Mouse (Mus musculus) limb, embryonic 14.5 days (tissue): ENCODE measurements around the gene Gm26920. TPM values are rescaled to one million over a fixed set of nuclear protein-coding genes. Genes with fewer than 3 reads are reported as not detected.

ENCODE experiments used
- ATAC-seq: fragments of 200-750 bp; cut with Nextera tagmentation; 2 replicates; pipeline ENCODE4 v1.8.0; 2017; ENCODE audit warnings: low read depth, moderate number of reproducible peaks, moderate TSS enrichment; ENCODE audit not compliant: low FRiP score
- DNase-seq: peaks from one replicate; pipeline ENCODE4 v3.0.0-alpha.2; 2015; ENCODE audit warnings: low spot score
- H3K27ac ChIP-seq: fragments of 300-500 bp; sonication (generic); replicated peaks from 2 replicates; pipeline ENCODE4 v1.5.1; 2014; ENCODE audit warnings: low read depth, mild to moderate bottlenecking, low read length, moderate library complexity, mixed read lengths
- H3K27me3 ChIP-seq: fragments of 300-500 bp; sonication (generic); 2 replicates; pipeline ENCODE4 v1.6.1; 2014; ENCODE audit warnings: low read length, mixed read lengths; ENCODE audit not compliant: control insufficient read depth, insufficient read depth
- H3K36me3 ChIP-seq: fragments of 300-500 bp; sonication (generic); 2 replicates; pipeline ENCODE4 v1.6.1; 2014; ENCODE audit warnings: mild to moderate bottlenecking, low read length, moderate library complexity, mixed read lengths; ENCODE audit not compliant: control insufficient read depth, insufficient read depth
- H3K4me1 ChIP-seq: fragments of 300-500 bp; sonication (generic); 2 replicates; pipeline ENCODE4 v1.6.1; 2014; ENCODE audit warnings: antibody characterized with exemption, low read length, mixed read lengths; ENCODE audit not compliant: control insufficient read depth, insufficient read depth
- H3K4me2 ChIP-seq: fragments of 300-500 bp; sonication (generic); replicated peaks from 2 replicates; pipeline ENCODE4 v1.6.1; 2014; ENCODE audit warnings: low read depth, mild to moderate bottlenecking, low read length, moderate library complexity; ENCODE audit not compliant: severe bottlenecking
- H3K4me3 ChIP-seq: fragments of 300-500 bp; sonication (generic); replicated peaks from 2 replicates; pipeline ENCODE4 v1.5.1; 2014; ENCODE audit warnings: low read length
- H3K9ac ChIP-seq: fragments of 300-500 bp; sonication (generic); 2 replicates; pipeline ENCODE4 v1.6.1; 2014; ENCODE audit warnings: mild to moderate bottlenecking, low read depth, low read length, moderate library complexity; ENCODE audit not compliant: severe bottlenecking
- H3K9me3 ChIP-seq: fragments of 300-500 bp; sonication (generic); 2 replicates; pipeline ENCODE4 v1.6.1; 2016; ENCODE audit warnings: low read length; ENCODE audit not compliant: control insufficient read depth
- POLR2A ChIP-seq: fragments of 200-500 bp; IDR thresholded peaks from 2 replicates; pipeline ENCODE4 v1.8.0; 2012; ENCODE audit warnings: inconsistent platforms, mild to moderate bottlenecking, moderate library complexity, borderline replicate concordance; ENCODE audit not compliant: insufficient read depth, insufficient read length; ENCODE audit errors: extremely low read depth
- WGBS: fragments of 180-500 bp; shearing (Covaris S2); extraction: QIAGEN DNeasy Blood & Tissue Kit; methylation state at CpG from one replicate; pipeline ENCODE4 v1.1.7; 2014; 5-methylcytosine and 5-hydroxymethylcytosine counted together
- microRNA-seq: library from miRNA; unstranded; fragments of <30 nt; microRNA quantifications from one replicate; pipeline ENCODE4, GENCODE M21; 2016
- polyA plus RNA-seq, 2 experiments: library from polyadenylated mRNA; depleted of rRNA in 1 of 2; stranded (reverse) in 1 of 2; unstranded in 1 of 2; fragments of >200 nt; fragmentation: Nextera tagmentation in 1 of 2; extraction: Ambion mirVana in 1 of 2; gene quantifications; 2 replicates each; pipeline versions ENCODE4 v1.2.1 to v1.2.3; 2012 to 2014

Gene Gm26920
- polyA plus RNA-seq, 2 experiments = 1.2 to 3.6 TPM

DNA sequence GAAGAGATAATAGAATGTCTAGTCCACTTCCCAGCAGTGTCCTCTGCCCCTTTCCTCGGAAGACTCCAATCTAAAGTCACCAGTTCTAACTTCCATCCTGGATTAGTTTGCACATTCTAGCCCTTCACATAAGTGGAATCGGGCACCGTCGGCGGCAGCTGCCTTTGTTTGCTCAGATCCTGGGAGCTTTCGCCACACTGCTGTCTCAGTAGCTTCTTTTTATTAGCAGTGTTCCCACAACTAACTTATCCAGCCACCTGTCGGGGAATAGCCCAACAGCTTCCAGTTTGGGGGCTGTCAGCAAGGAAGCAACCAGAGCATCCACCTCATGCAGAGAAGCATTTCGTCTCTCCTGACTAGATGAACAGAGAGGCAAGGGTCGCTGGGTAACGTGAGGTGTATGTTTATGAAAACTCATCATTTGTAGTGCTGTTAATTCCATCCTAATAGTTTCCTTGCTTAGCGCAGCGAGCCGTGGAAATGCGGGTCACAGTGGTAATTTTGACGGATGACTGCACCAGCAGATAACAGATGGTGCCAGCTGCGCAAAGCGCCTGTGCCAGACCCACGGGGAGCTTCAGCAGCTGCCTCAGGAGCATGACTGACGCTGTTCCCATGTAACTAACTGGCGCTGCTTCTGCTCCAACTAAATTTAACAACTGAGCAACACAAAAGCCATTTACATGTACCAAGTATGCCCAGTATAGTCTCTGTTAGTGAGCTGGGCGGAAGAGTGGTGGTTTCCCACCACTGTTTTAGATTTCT, 80.7 kb downstream of the Gm26920 start:
- Histone ChIP-seq H3K36me3 (peaks cover 61% of the 10 kb centered on the region), H3K9ac (no peak overlapping the region), H3K4me3 (no peak overlapping the region), H3K4me1 (no peaks in the 10 kb centered on the region), H3K4me2 (no peak overlapping the region), H3K27ac (peak overlapping the region; percentile 61), H3K27me3 (no peaks in the 10 kb centered on the region), H3K9me3 (no peaks in the 10 kb centered on the region)
- ATAC-seq (peak; percentile 69), DNase-seq (peak; percentile 57)
- no peak for TF ChIP-seq POLR2A
- 79% methylated on average over 21 of the region's 21 CpGs for WGBS

GRCm38 (mm10) chr7:30008020-30008690, 82.1 kb downstream of the Gm26920 start:
- no peak overlapping the region for H3K9ac ChIP-seq
- peak; percentile 72 for DNase-seq
- peaks cover 56% of the 10 kb centered on the region for H3K36me3 ChIP-seq
- ATAC-seq = peak; percentile 45
- no peak overlapping the region for H3K4me2 ChIP-seq
- TF ChIP-seq POLR2A = no peak
- H3K27ac ChIP-seq = peak overlapping the region; percentile 61
- no peak overlapping the region for H3K4me3 ChIP-seq
- no peaks in the 10 kb centered on the region for H3K27me3 ChIP-seq
- 65% methylated on average over 6 of the region's 6 CpGs for WGBS
- no peaks in the 10 kb centered on the region for H3K4me1 ChIP-seq
- H3K9me3 ChIP-seq = no peaks in the 10 kb centered on the region

DNA sequence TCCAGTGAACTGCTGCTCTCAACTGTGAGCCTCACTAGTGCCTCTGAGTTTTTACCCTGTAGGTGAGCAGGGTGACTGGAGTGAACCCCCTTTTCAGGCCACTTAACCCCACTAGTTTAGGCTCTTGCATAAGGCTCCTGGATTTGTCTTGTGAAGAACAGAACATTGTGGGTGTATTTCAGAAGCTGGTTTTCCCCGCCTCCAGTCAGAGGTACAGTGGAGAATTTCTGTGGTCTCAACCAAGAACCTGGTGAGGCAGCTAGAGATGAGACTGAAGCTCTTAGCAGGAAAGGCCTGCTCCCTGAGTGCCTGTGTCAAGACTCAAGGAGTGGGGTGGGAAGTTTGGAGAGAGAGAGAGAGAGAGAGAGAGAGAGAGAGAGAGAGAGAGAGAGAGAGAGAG, 82.6 kb downstream of the Gm26920 start:
- WGBS = 74% methylated on average over 1 of the region's 1 CpGs
- Histone ChIP-seq H3K9me3 (no peaks in the 10 kb centered on the region), H3K4me2 (no peak overlapping the region), H3K4me3 (no peak overlapping the region), H3K4me1 (no peaks in the 10 kb centered on the region), H3K9ac (no peak overlapping the region), H3K27me3 (no peaks in the 10 kb centered on the region), H3K27ac (peak overlapping the region; percentile 61), H3K36me3 (peaks cover 60% of the 10 kb centered on the region)
- no peak for TF ChIP-seq POLR2A
- DNase-seq (no peak), ATAC-seq (no peak)

Small RNA genes lying within 50 kb of the gene (microRNA-seq; reads per million reads assigned to microRNA genes)
- not detected for gene Gm23368

Other genes with a start within 250 kb of the Gm26920 start
- 2.9 and 3.7 TPM in 2 replicates for gene Zfp940, start 236.7 kb downstream of the Gm26920 start, polyA plus RNA-seq (2012; rRNA removed)
- 6.1 and 6.2 TPM in 2 replicates for gene Zfp940, start 236.7 kb downstream of the Gm26920 start, polyA plus RNA-seq (2014; fragmentation: Nextera tagmentation; extraction: Ambion mirVana)
- 11.8 and 13.2 TPM in 2 replicates for gene Zfp420, start 230.4 kb downstream of the Gm26920 start, polyA plus RNA-seq (2012; rRNA removed)
- 8.0 and 9.0 TPM in 2 replicates for gene Zfp420, start 230.4 kb downstream of the Gm26920 start, polyA plus RNA-seq (2014; fragmentation: Nextera tagmentation; extraction: Ambion mirVana)
- 10.1 and 11.9 TPM in 2 replicates for gene Zfp27, start 183.8 kb downstream of the Gm26920 start, polyA plus RNA-seq (2012; rRNA removed)
- 13.6 and 14.4 TPM in 2 replicates for gene Zfp27, start 183.8 kb downstream of the Gm26920 start, polyA plus RNA-seq (2014; fragmentation: Nextera tagmentation; extraction: Ambion mirVana)
- gene Zfp383, start 182.2 kb downstream of the Gm26920 start, polyA plus RNA-seq (2012; rRNA removed) = 13.8 and 13.9 TPM in 2 replicates
- 9.5 and 10.5 TPM in 2 replicates for gene Zfp383, start 182.2 kb downstream of the Gm26920 start, polyA plus RNA-seq (2014; fragmentation: Nextera tagmentation; extraction: Ambion mirVana)
- gene Zfp74, start 136.3 kb downstream of the Gm26920 start, polyA plus RNA-seq (2012; rRNA removed) = 8.1 and 11.0 TPM in 2 replicates
- gene Zfp74, start 136.3 kb downstream of the Gm26920 start, polyA plus RNA-seq (2014; fragmentation: Nextera tagmentation; extraction: Ambion mirVana) = 10.5 and 13.7 TPM in 2 replicates
- 23.8 and 25.4 TPM in 2 replicates for gene Zfp568, start 106.5 kb downstream of the Gm26920 start, polyA plus RNA-seq (2012; rRNA removed)
- 26.2 and 26.8 TPM in 2 replicates for gene Zfp568, start 106.5 kb downstream of the Gm26920 start, polyA plus RNA-seq (2014; fragmentation: Nextera tagmentation; extraction: Ambion mirVana)
- 6.5 and 7.3 TPM in 2 replicates for gene Zfp14, start 39.0 kb downstream of the Gm26920 start, polyA plus RNA-seq (2012; rRNA removed)
- 4.9 and 5.4 TPM in 2 replicates for gene Zfp14, start 39.0 kb downstream of the Gm26920 start, polyA plus RNA-seq (2014; fragmentation: Nextera tagmentation; extraction: Ambion mirVana)
- 3.3 and 3.7 TPM in 2 replicates for gene Zfp82, start 17.5 kb downstream of the Gm26920 start, polyA plus RNA-seq (2012; rRNA removed)
- 6.8 and 7.7 TPM in 2 replicates for gene Zfp82, start 17.5 kb downstream of the Gm26920 start, polyA plus RNA-seq (2014; fragmentation: Nextera tagmentation; extraction: Ambion mirVana)
- 8.0 and 9.3 TPM in 2 replicates for gene Zfp566, start 117 bp upstream of the Gm26920 start, polyA plus RNA-seq (2012; rRNA removed)
- 11.0 and 13.2 TPM in 2 replicates for gene Zfp566, start 117 bp upstream of the Gm26920 start, polyA plus RNA-seq (2014; fragmentation: Nextera tagmentation; extraction: Ambion mirVana)
- 53.3 and 63.7 TPM in 2 replicates for gene Zfp260, start 4.4 kb upstream of the Gm26920 start, polyA plus RNA-seq (2012; rRNA removed)
- gene Zfp260, start 4.4 kb upstream of the Gm26920 start, polyA plus RNA-seq (2014; fragmentation: Nextera tagmentation; extraction: Ambion mirVana) = 140 and 159 TPM in 2 replicates
- gene Zfp382, start 31.5 kb upstream of the Gm26920 start, polyA plus RNA-seq (2012; rRNA removed) = 5.8 TPM in 2 replicates
- gene Zfp382, start 31.5 kb upstream of the Gm26920 start, polyA plus RNA-seq (2014; fragmentation: Nextera tagmentation; extraction: Ambion mirVana) = 5.0 and 5.9 TPM in 2 replicates
- 66.8 and 93.4 TPM in 2 replicates for gene Zfp146, start 79.3 kb upstream of the Gm26920 start, polyA plus RNA-seq (2012; rRNA removed)
- gene Zfp146, start 79.3 kb upstream of the Gm26920 start, polyA plus RNA-seq (2014; fragmentation: Nextera tagmentation; extraction: Ambion mirVana) = 19.9 and 20.3 TPM in 2 replicates
- gene Cox7a1, start 93.7 kb upstream of the Gm26920 start, polyA plus RNA-seq (2012; rRNA removed) = 1.5 and 2.7 TPM in 2 replicates
- 3.3 and 4.5 TPM in 2 replicates for gene Cox7a1, start 93.7 kb upstream of the Gm26920 start, polyA plus RNA-seq (2014; fragmentation: Nextera tagmentation; extraction: Ambion mirVana)
- gene Capns1, start 108.4 kb upstream of the Gm26920 start, polyA plus RNA-seq (2012; rRNA removed) = 392 and 597 TPM in 2 replicates
- 116 and 117 TPM in 2 replicates for gene Capns1, start 108.4 kb upstream of the Gm26920 start, polyA plus RNA-seq (2014; fragmentation: Nextera tagmentation; extraction: Ambion mirVana)
- gene Polr2i, start 141.5 kb upstream of the Gm26920 start, polyA plus RNA-seq (2012; rRNA removed) = 227 and 250 TPM in 2 replicates
- gene Polr2i, start 141.5 kb upstream of the Gm26920 start, polyA plus RNA-seq (2014; fragmentation: Nextera tagmentation; extraction: Ambion mirVana) = 180 and 186 TPM in 2 replicates
- 78.9 and 90.3 TPM in 2 replicates for gene Tbcb, start 141.9 kb upstream of the Gm26920 start, polyA plus RNA-seq (2012; rRNA removed)
- 168 and 185 TPM in 2 replicates for gene Tbcb, start 141.9 kb upstream of the Gm26920 start, polyA plus RNA-seq (2014; fragmentation: Nextera tagmentation; extraction: Ambion mirVana)
- gene Ovol3, start 145.3 kb upstream of the Gm26920 start, polyA plus RNA-seq (2012; rRNA removed) = 0.24 and 0.42 TPM in 2 replicates
- gene Ovol3, start 145.3 kb upstream of the Gm26920 start, polyA plus RNA-seq (2014; fragmentation: Nextera tagmentation; extraction: Ambion mirVana) = 0.29 and 0.72 TPM in 2 replicates
- 0.10 and 0.23 TPM in 2 replicates for gene Thap8, start 189.7 kb upstream of the Gm26920 start, polyA plus RNA-seq (2012; rRNA removed)
- 0.15 TPM in 1 of 2 replicates, not detected in the other for gene Thap8, start 189.7 kb upstream of the Gm26920 start, polyA plus RNA-seq (2014; fragmentation: Nextera tagmentation; extraction: Ambion mirVana)
- 22.9 and 26.4 TPM in 2 replicates for gene Wdr62, start 190.0 kb upstream of the Gm26920 start, polyA plus RNA-seq (2012; rRNA removed)
- gene Wdr62, start 190.0 kb upstream of the Gm26920 start, polyA plus RNA-seq (2014; fragmentation: Nextera tagmentation; extraction: Ambion mirVana) = 7.8 and 8.8 TPM in 2 replicates
- gene Clip3, start 201.3 kb upstream of the Gm26920 start, polyA plus RNA-seq (2012; rRNA removed) = 106 and 122 TPM in 2 replicates
- gene Clip3, start 201.3 kb upstream of the Gm26920 start, polyA plus RNA-seq (2014; fragmentation: Nextera tagmentation; extraction: Ambion mirVana) = 55.1 and 56.7 TPM in 2 replicates
- 124 and 169 TPM in 2 replicates for gene Alkbh6, start 218.3 kb upstream of the Gm26920 start, polyA plus RNA-seq (2012; rRNA removed)
- gene Alkbh6, start 218.3 kb upstream of the Gm26920 start, polyA plus RNA-seq (2014; fragmentation: Nextera tagmentation; extraction: Ambion mirVana) = 79.7 and 86.6 TPM in 2 replicates
- gene Syne4, start 224.4 kb upstream of the Gm26920 start, polyA plus RNA-seq (2012; rRNA removed) = 141 and 209 TPM in 2 replicates
- 40.3 and 56.2 TPM in 2 replicates for gene Syne4, start 224.4 kb upstream of the Gm26920 start, polyA plus RNA-seq (2014; fragmentation: Nextera tagmentation; extraction: Ambion mirVana)
- gene E130208F15Rik, start 231.3 kb upstream of the Gm26920 start, polyA plus RNA-seq (2012; rRNA removed) = 0.98 and 1.1 TPM in 2 replicates
- gene E130208F15Rik, start 231.3 kb upstream of the Gm26920 start, polyA plus RNA-seq (2014; fragmentation: Nextera tagmentation; extraction: Ambion mirVana) = not detected in 2 replicates
- 18.6 and 19.2 TPM in 2 replicates for gene Sdhaf1, start 233.5 kb upstream of the Gm26920 start, polyA plus RNA-seq (2012; rRNA removed)
- 19.7 and 20.7 TPM in 2 replicates for gene Sdhaf1, start 233.5 kb upstream of the Gm26920 start, polyA plus RNA-seq (2014; fragmentation: Nextera tagmentation; extraction: Ambion mirVana)